Mouse (Mus musculus) liver, embryonic 14.5 days (tissue): ENCODE data around the gene Cc2d2b. TPM values are rescaled to one million over a fixed set of nuclear protein-coding genes. Genes with fewer than 3 reads are reported as not detected.

Source experiments
- ATAC-seq: fragments of 200-750 bp; cut with Nextera tagmentation; 2 replicates; pipeline ENCODE4 v1.8.0; 2017; ENCODE audit warnings: moderate number of reproducible peaks, mild to moderate bottlenecking, moderate library complexity; ENCODE audit not compliant: insufficient read depth
- DNase-seq, 3 experiments: peaks; one replicate each; pipeline ENCODE4 v3.0.0-alpha.2; 2012 to 2013; ENCODE audit warnings: low read depth in 3 of 3, low spot score in 3 of 3
- H3K27ac ChIP-seq: fragments of 300-500 bp; sonication (generic); 2 replicates; pipeline ENCODE4 v1.5.1; 2014; ENCODE audit warnings: moderate library complexity, mild to moderate bottlenecking, control low read depth, inconsistent platforms
- H3K27me3 ChIP-seq: fragments of 300-500 bp; sonication (generic); 2 replicates; pipeline ENCODE4 v1.6.1; 2014; ENCODE audit warnings: mild to moderate bottlenecking, low read length, moderate library complexity; ENCODE audit not compliant: control insufficient read depth, insufficient read depth
- H3K36me3 ChIP-seq: fragments of 300-500 bp; sonication (generic); replicated peaks from 2 replicates; pipeline ENCODE4 v1.6.1; 2014; ENCODE audit warnings: low read depth; ENCODE audit not compliant: control insufficient read depth, insufficient read depth
- H3K4me1 ChIP-seq, 2 experiments: fragments of 200-500 bp in 1 of 2; fragments of 300-500 bp in 1 of 2; sonication (generic) in 1 of 2; replicated peaks; 2 replicates each; pipeline ENCODE4 v1.6.1; 2012 to 2014; ENCODE audit warnings: antibody characterized with exemption in 1 of 2, inconsistent platforms in 1 of 2, low read length in 1 of 2; ENCODE audit not compliant: control insufficient read depth in 2 of 2, insufficient read depth in 2 of 2
- H3K4me2 ChIP-seq: fragments of 300-500 bp; sonication (generic); 2 replicates; pipeline ENCODE4 v1.6.1; 2014; ENCODE audit warnings: low read depth, mild to moderate bottlenecking, control low read depth, moderate library complexity
- H3K4me3 ChIP-seq, 2 experiments: fragments of 200-500 bp in 1 of 2; fragments of 300-500 bp in 1 of 2; sonication (generic) in 1 of 2; 2 replicates each; pipeline ENCODE4 v1.5.1; 2012 to 2014; ENCODE audit warnings: low read depth in 2 of 2, low read length in 2 of 2, mild to moderate bottlenecking in 2 of 2, control low read depth in 1 of 2, inconsistent platforms in 1 of 2, moderate library complexity in 1 of 2; ENCODE audit not compliant: insufficient read depth in 1 of 2
- H3K9ac ChIP-seq: fragments of 300-500 bp; sonication (generic); replicated peaks from 2 replicates; pipeline ENCODE4 v1.6.1; 2014; ENCODE audit warnings: mild to moderate bottlenecking, control low read depth, moderate library complexity
- H3K9me3 ChIP-seq: fragments of 300-500 bp; sonication (generic); 2 replicates; pipeline ENCODE4 v1.6.1; 2016; ENCODE audit warnings: low read length, mixed read lengths; ENCODE audit not compliant: control insufficient read depth
- CTCF ChIP-seq: IDR thresholded peaks from 2 replicates; pipeline ENCODE4 v1.5.1; 2016; ENCODE audit warnings: antibody characterized with exemption, low read depth, control low read depth
- EP300 ChIP-seq: IDR thresholded peaks from 2 replicates; pipeline ENCODE4 v1.6.1; 2016; ENCODE audit warnings: antibody characterized with exemption, low read depth
- WGBS: fragments of 180-500 bp; shearing (Covaris S2); extraction: QIAGEN DNeasy Blood & Tissue Kit; methylation state at CpG from one replicate; pipeline ENCODE4 v1.1.7; 2014; ENCODE audit not compliant: insufficient replicate concordance; 5-methylcytosine and 5-hydroxymethylcytosine counted together
- polyA plus RNA-seq, 2 experiments: library from polyadenylated mRNA; depleted of rRNA in 1 of 2; stranded (reverse) in 1 of 2; unstranded in 1 of 2; fragments of >200 nt; fragmentation: Nextera tagmentation in 1 of 2; extraction: Ambion mirVana in 1 of 2; gene quantifications; 2 replicates each; pipeline versions ENCODE4 v1.2.1 to v1.2.3; 2012 to 2014

The Cc2d2b gene
- polyA plus RNA-seq (2012; rRNA removed) (0.38 and 0.71 TPM in 2 replicates), polyA plus RNA-seq (2014; fragmentation: Nextera tagmentation; extraction: Ambion mirVana) (0.69 and 1.1 TPM in 2 replicates)

GRCm38 (mm10) chr19:40748559-40748958, at the start of gene Cc2d2b:
Gene Cc2d2b, plus strand, starts transcription at chr19:40748753.
- no peak within 1 kb of the TSS for H3K4me2 ChIP-seq
- no peaks in the 10 kb centered on the region for H3K36me3 ChIP-seq
- no peaks in the 10 kb centered on the region for H3K4me1 ChIP-seq
- 72% methylated on average over 16 of the region's 17 CpGs for WGBS
- no peaks in the 10 kb centered on the region for H3K27me3 ChIP-seq
- TF ChIP-seq EP300, result no peak
- no peak for TF ChIP-seq CTCF
- ATAC-seq (no peak), DNase-seq (no peak)
- no peak within 1 kb of the TSS for H3K27ac ChIP-seq
- H3K4me3 ChIP-seq, result no peak within 1 kb of the TSS
- H3K9me3 ChIP-seq, result no peaks in the 10 kb centered on the region
- H3K9ac ChIP-seq, result no peak within 1 kb of the TSS

DNA sequence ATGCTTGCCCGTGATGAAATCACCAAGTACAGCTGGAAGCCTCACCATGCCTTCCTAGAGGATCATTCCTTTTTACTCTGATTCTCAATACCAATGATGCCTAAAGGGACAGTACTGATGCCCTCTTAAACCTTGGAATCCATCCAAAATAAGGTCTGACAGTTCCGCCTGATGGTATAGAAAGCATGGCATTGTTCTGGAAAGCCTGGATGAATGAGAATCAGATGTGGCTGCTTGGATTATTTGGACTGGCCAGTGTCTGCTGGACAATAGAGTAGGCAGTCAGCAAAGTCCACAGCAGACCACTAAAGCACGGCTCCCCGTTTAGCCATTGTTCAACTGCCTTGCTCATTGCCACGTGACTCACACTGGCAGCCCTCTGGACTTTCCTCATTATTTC, 48.7 kb upstream of the Cc2d2b start:
- Histone ChIP-seq H3K36me3 (no peaks in the 10 kb centered on the region), H3K4me3 (no peak overlapping the region), H3K4me2 (no peak overlapping the region), H3K27ac (no peak overlapping the region), H3K27me3 (no peaks in the 10 kb centered on the region), H3K9ac (no peak overlapping the region), H3K4me1 (no peaks in the 10 kb centered on the region), H3K9me3 (no peaks in the 10 kb centered on the region)
- TF ChIP-seq EP300 (no peak), CTCF (no peak)
- no peak for ATAC-seq
- DNase-seq, result no peak
- WGBS, result 68% methylated on average over 5 of the region's 5 CpGs

DNA sequence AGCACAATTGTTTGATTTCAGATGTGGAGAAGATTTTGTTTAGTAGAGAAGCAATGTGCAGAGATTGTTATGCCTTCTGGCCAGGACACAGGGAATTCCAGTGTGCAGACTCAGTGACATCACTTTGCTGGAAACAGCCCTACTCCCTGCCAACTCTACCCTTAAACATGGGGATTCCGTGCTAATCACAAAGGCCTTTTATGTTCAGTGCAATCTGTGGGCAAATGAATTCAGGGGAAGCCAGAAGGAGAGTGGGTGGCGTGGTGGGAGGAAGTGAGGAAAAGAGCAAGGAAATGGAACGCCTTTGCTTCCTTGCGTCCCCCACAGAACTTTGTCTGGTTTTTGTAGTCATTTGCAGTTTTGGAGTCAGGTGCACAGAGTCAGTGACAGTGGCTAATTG, 46.1 kb upstream of the Cc2d2b start:
- H3K4me3 ChIP-seq, result no peak overlapping the region
- ATAC-seq, result no peak
- no peak overlapping the region for H3K9ac ChIP-seq
- no peaks in the 10 kb centered on the region for H3K9me3 ChIP-seq
- H3K27me3 ChIP-seq, result no peaks in the 10 kb centered on the region
- H3K4me1 ChIP-seq, result no peaks in the 10 kb centered on the region
- no peak for DNase-seq
- 43% methylated on average over 4 of the region's 4 CpGs for WGBS
- no peak overlapping the region for H3K4me2 ChIP-seq
- H3K27ac ChIP-seq, result no peak overlapping the region
- no peak for TF ChIP-seq EP300
- no peak for TF ChIP-seq CTCF
- H3K36me3 ChIP-seq, result no peaks in the 10 kb centered on the region

DNA sequence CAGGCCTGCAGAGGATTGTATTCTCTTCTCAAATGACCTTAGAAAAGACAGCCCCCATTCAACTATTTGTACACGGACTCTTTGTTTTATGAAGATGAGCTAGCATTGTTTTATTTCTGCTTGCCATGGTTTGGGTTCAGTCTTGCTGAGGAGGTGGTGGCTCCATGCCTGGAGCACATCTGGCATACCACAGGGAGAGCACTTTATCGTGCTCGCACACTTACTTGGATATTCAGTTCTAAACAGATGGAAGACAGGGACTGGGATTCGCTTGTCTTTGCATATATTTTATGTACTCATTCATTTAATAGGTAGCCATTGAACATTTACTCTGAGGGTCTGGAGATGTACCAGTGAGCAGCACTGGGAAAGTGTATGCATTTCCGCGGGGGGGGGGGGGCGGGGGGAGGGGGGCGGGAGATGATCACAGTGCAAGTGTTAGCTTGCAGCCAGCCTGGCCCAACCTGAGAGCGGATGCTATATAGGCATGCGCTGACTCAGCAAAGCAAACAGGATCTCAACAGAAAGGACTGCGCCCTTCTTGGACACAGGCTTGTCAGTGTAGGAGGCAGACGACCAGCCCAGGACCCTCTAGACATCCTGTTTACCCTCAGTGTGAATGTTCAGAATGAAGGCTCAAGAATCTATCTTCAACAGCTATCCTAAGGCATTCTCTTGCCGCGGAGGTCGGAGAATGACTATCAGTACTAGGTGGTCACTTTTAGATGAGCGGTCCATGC, 35.5 kb upstream of the Cc2d2b start:
- H3K9me3 ChIP-seq, result no peaks in the 10 kb centered on the region
- no peak overlapping the region for H3K4me3 ChIP-seq
- 70% methylated on average over 14 of the region's 16 CpGs for WGBS
- no peak overlapping the region for H3K4me2 ChIP-seq
- ATAC-seq (no peak), DNase-seq (no peak)
- no peaks in the 10 kb centered on the region for H3K36me3 ChIP-seq
- no peaks in the 10 kb centered on the region for H3K27me3 ChIP-seq
- H3K27ac ChIP-seq, result no peak overlapping the region
- H3K9ac ChIP-seq, result no peak overlapping the region
- TF ChIP-seq EP300, result no peak
- TF ChIP-seq CTCF, result no peak
- peaks cover 0 to 3% of the 10 kb centered on the region in 2 experiments; a peak in 1 of 4 replicates for H3K4me1 ChIP-seq

GRCm38 (mm10) chr19:40714700-40715099, 33.9 kb upstream of the Cc2d2b start:
- no peak for DNase-seq
- 66% methylated on average over 5 of the region's 5 CpGs for WGBS

More at GRCm38 (mm10) chr19:40714700-40715099, 33.9 kb upstream of the Cc2d2b start:
- TF ChIP-seq EP300 (no peak), CTCF (no peak)
- no peak for ATAC-seq
- Histone ChIP-seq H3K9me3 (no peaks in the 10 kb centered on the region), H3K4me1 (no peaks in the 10 kb centered on the region), H3K27me3 (no peaks in the 10 kb centered on the region), H3K4me3 (no peak overlapping the region), H3K4me2 (no peak overlapping the region), H3K9ac (no peak overlapping the region), H3K36me3 (no peaks in the 10 kb centered on the region), H3K27ac (no peak overlapping the region)
